Mouse (Mus musculus) small intestine, adult 2 months (tissue): ENCODE measurements around the gene Pih1d2. TPM values are rescaled to one million over a fixed set of nuclear protein-coding genes. Genes with fewer than 3 reads are reported as not detected.

Experiments
- H3K27ac ChIP-seq: fragments of 200-500 bp; 2 replicates; pipeline ENCODE4 v1.5.1; 2012; ENCODE audit warnings: low read depth, low read length, control low read depth, inconsistent platforms; ENCODE audit not compliant: insufficient read depth
- H3K27me3 ChIP-seq: fragments of 200-500 bp; 2 replicates; pipeline ENCODE4 v1.6.1; 2012; ENCODE audit warnings: mild to moderate bottlenecking, moderate library complexity, low read length, inconsistent platforms; ENCODE audit not compliant: control insufficient read depth, insufficient read depth
- H3K36me3 ChIP-seq: fragments of 200-500 bp; 2 replicates; pipeline ENCODE4 v1.6.1; 2012; ENCODE audit warnings: mild to moderate bottlenecking, low read length, control low read depth, inconsistent platforms; ENCODE audit not compliant: control insufficient read depth, insufficient read depth
- H3K4me1 ChIP-seq: fragments of 200-500 bp; 2 replicates; pipeline ENCODE4 v1.6.1; 2012; ENCODE audit warnings: low read length, inconsistent platforms, mixed read lengths; ENCODE audit not compliant: control insufficient read depth, insufficient read depth, insufficient read length
- H3K4me3 ChIP-seq: fragments of 200-500 bp; 2 replicates; pipeline ENCODE4 v1.5.1; 2012; ENCODE audit warnings: low read depth, mild to moderate bottlenecking, control low read depth, inconsistent platforms, low read length, moderate library complexity
- CTCF ChIP-seq: fragments of 200-500 bp; IDR thresholded peaks from 2 replicates; pipeline ENCODE4 v1.5.1; 2012; ENCODE audit warnings: low read depth, mild to moderate bottlenecking, control low read depth, inconsistent platforms, low read length, moderate library complexity, mixed read lengths; ENCODE audit not compliant: insufficient replicate concordance, insufficient read length; ENCODE audit errors: extremely low read depth
- POLR2A ChIP-seq: fragments of 200-500 bp; IDR thresholded peaks from 2 replicates; pipeline ENCODE4 v1.6.1; 2012; ENCODE audit warnings: low read depth, mild to moderate bottlenecking, control low read depth, inconsistent platforms, low read length, moderate library complexity
- WGBS: fragments of 180-500 bp; shearing (Covaris S2); methylation state at CpG from one replicate; pipeline ENCODE4 v1.1.7; 2018; 5-methylcytosine and 5-hydroxymethylcytosine counted together
- polyA plus RNA-seq: library from polyadenylated mRNA; depleted of rRNA; stranded (reverse); fragments of >200 nt; gene quantifications from 2 replicates; pipeline ENCODE4 v1.2.3, GENCODE M21; 2012

The Pih1d2 gene
- polyA plus RNA-seq, 1 experiment: 0.28 TPM

DNA sequence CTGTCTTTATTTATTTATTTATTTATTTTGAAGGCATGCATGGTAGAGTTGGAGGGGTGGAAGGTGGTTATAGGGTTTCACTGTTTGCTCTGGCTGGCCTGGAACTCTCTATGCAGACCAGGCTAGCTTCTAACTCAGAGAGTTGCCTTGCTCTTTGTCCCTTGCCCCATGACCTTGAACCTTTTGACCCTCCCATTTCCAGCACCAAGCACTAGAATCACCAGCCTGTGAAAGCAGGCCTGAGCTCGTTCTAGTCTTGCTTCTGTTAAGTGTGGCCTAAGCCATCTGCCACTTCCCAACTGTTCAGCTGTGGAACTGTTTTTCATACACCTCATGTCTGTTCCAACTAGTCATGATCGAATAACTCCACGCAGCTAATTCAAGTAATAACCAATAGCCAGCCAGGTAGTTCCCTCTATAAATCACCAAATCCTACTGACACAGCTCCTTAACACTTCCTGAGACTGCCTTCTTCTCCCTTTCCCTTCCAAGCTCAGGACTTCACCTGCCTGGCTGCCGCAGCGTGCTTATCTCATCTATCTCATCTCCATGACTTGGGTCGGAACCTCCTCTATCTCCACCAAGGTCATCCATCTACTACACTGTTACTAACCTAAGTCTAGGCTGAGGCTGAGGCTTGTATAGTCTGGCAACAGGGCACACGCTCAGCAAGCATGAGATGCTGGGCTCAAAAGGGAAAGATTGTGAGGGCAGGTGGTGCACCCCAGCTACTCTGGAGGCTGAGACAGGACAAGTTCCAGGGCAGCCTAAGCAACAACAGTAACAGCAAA is 14.9 kb upstream of the Pih1d2 start:
- TF ChIP-seq POLR2A (no peak), CTCF (no peak)

DNA sequence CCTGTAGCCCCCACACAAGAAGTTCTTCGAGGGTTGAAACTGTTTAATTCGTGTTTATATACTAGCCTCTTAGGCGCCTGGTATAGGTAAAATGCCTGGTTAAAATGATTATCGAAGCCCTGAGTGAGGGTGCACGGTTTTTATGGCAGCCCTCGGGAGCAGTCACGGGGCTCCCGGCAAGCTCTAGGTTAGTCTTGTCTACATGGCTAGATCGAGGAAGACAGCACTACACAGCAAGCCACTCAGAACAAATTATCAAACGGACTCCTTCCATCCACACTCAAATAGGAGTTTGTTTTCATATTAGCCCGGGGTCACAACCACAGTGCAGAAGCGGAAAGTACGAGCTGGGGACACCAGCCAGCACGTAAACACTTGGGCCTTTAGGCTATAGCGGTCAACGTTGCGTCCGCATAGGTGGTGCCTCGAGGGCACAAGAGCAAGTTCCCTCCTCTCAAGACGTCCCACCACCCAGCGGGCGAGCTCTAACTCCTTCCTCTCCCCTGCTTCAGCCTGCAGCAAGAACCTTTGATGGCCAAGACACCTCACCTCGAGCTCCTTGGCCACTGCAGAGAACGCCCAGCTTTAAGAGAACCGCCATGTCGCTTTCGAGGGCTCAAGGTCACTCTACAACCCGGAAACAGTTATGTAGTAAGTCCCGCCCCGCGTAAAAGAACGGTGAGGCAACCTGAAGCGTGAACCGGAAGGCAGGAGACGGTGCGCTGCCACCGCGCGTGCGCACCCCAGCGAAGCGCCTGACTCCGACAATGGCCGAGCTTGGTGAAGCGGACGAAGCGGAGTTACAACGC is 13.7 kb upstream of the Pih1d2 start, which contains the start of the genes Sdhd and Timm8b:
Sdhd (minus strand) TSS at position 624 of the 809 bp plus-strand sequence.
Timm8b (plus strand) TSS at position 722 of the 809 bp plus-strand sequence.
- Histone ChIP-seq H3K36me3 (peaks cover 30% of the 10 kb centered on the region), H3K27me3 (no peaks in the 10 kb centered on the region), H3K27ac (peak within 1 kb of the TSS; percentile 82), H3K4me1 (peaks cover 10% of the 10 kb centered on the region), H3K4me3 (peak within 1 kb of the TSS; percentile 85)
- TF ChIP-seq CTCF (no peak), POLR2A (no peak)
- under 1% methylated on average over 48 of the region's 48 CpGs for WGBS

More for the DNA sequence above, 14.9 kb upstream of the Pih1d2 start:
- Histone ChIP-seq H3K27ac (peak overlapping the region; percentile 82), H3K4me3 (peak overlapping the region; percentile 58), H3K27me3 (no peaks in the 10 kb centered on the region), H3K36me3 (peaks cover 37% of the 10 kb centered on the region), H3K4me1 (peaks cover 10% of the 10 kb centered on the region)
- 27% methylated on average over 7 of the region's 7 CpGs for WGBS

DNA sequence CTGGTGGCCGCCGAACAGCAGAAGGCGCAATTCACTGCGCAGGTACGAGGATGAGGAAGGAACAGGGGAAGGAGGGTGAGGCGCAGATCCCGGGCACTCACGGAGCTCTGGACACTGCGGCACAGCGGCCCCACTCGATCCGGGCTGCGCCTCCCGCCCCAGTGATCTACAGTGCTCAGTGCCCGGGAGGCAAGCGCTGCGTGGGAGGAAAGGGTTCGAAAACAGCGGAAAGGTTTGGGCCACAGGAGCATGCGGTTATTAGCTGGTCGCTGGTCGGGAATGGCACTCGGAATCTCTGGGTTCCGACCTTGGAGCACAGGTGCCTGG is 13.2 kb upstream of the Pih1d2 start:
- H3K27ac ChIP-seq: peak overlapping the region; percentile 78
- peak overlapping the region; percentile 85 for H3K4me3 ChIP-seq
- TF ChIP-seq CTCF (no peak), POLR2A (no peak)
- no peaks in the 10 kb centered on the region for H3K27me3 ChIP-seq
- under 1% methylated on average over 24 of the region's 24 CpGs for WGBS
- H3K4me1 ChIP-seq: peaks cover 10% of the 10 kb centered on the region
- H3K36me3 ChIP-seq: peaks cover 29% of the 10 kb centered on the region

DNA sequence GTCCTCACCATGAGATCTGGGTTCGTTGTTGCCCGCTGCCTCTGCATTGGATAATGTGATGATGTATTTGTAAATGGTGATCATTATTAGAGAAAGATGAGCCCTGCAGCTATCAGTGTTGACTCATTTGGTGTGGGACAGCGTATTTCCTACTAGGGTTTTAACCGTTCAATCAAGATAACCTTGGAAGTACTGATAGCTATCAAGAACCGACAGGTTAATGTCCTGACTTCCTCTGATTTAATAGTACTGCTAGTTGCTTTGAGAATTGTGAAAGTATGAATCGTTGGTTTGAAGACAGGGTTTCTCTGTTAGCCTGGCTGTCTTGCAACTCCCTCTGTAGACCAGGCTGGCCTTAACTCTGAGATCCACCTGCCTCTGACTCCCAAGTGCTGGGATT is 12.8 kb upstream of the Pih1d2 start:
- Histone ChIP-seq H3K27me3 (no peaks in the 10 kb centered on the region), H3K4me1 (peaks cover 10% of the 10 kb centered on the region), H3K36me3 (peaks cover 28% of the 10 kb centered on the region), H3K27ac (peak overlapping the region; percentile 78), H3K4me3 (peak overlapping the region; percentile 85)
- TF ChIP-seq CTCF (no peak), POLR2A (no peak)
- WGBS: under 1% methylated on average over 6 of the region's 6 CpGs

DNA sequence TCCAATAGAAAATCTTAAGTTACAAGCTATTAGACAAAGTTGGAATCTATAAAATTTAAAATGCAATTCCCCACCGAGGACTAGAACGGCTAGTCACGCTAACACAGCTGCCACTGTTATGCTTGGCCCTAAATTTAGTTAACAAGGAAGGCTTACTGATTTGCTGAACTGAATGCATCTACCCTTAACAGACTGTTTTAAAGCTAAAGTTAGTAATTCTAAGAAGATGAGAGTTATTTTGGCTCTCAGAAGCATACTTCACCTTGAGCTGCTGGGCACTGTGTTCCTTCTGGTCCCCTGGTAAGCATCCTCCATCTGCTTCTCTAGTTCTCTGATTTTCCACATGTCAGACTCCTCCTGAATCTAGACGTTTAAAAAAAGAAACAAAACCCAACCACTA is 5.0 kb upstream of the Pih1d2 start:
- 86% methylated on average over 4 of the region's 4 CpGs for WGBS
- H3K4me3 ChIP-seq: no peak overlapping the region
- H3K4me1 ChIP-seq: 0 out of 2 replicates have a peak, but pooled peaks cover 2% of the 10 kb centered on the region
- no peak for TF ChIP-seq CTCF
- no peak for TF ChIP-seq POLR2A
- H3K36me3 ChIP-seq: peaks cover 45% of the 10 kb centered on the region
- H3K27ac ChIP-seq: no peak overlapping the region
- H3K27me3 ChIP-seq: no peaks in the 10 kb centered on the region

DNA sequence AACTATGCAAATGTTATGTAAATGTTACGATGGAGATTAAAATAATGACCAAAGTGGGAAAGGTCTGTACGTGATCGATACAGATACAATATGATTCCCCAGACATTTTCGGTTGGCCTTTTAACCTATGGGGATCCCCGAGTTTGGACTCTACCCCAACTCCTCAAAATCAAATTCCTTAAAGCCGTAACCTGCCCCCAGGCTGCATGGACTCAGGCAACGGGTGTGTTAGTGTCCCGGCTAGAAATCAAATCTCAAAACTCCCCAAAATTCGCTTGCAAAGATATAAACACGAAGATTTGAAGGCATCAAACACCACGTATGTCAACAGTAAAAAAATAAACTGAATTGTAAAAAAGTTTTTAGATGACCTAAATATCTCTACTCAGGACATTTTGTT is 960 bp upstream of the Pih1d2 start:
- H3K27ac ChIP-seq: peak overlapping the region; percentile 90; the same call in 1 of the 2 replicates
- WGBS: 21% methylated on average over 11 of the region's 11 CpGs

More for the DNA sequence above, 960 bp upstream of the Pih1d2 start:
- H3K4me3 ChIP-seq: peak overlapping the region; percentile 83
- TF ChIP-seq POLR2A (no peak), CTCF (no peak)
- H3K4me1 ChIP-seq: no peaks in the 10 kb centered on the region
- no peaks in the 10 kb centered on the region for H3K27me3 ChIP-seq
- H3K36me3 ChIP-seq: peaks cover 23% of the 10 kb centered on the region
